Mouse (Mus musculus) layer of hippocampus, adult 8-10 months (tissue): ENCODE measurements at regions not wholly inside any gene's neighbourhood (a gene's known extent, or its start where the extent isn't known, plus 50 kb on each side); places are given as distances from the start of the nearest gene placed in this dataset.

Experiments used
- DNase-seq, 2 experiments: peaks; one replicate each; pipeline ENCODE4 v3.0.0; 2022; ENCODE audit warnings: low spot score in 2 of 2

DNA sequence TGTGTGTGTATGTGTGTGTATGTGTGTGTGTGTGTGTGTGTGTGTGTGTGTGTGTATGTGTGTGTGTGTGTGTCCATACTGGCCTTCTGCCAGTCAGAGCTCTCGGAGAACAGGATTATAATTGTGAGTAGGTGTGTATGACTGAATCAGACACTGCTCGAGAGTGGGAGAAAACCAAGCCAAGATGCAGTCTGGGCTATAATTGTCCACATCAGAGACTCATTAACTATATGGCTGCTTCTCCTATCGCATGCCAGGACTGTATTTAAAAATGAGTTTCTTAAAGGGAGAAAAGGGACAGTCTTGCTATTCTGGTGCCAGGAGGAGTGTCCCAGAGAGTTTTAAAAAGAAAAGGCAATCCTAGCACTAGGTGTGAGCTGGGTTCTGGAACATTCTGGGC is 58.7 kb upstream of the Adpgk start:
- no peak for DNase-seq

DNA sequence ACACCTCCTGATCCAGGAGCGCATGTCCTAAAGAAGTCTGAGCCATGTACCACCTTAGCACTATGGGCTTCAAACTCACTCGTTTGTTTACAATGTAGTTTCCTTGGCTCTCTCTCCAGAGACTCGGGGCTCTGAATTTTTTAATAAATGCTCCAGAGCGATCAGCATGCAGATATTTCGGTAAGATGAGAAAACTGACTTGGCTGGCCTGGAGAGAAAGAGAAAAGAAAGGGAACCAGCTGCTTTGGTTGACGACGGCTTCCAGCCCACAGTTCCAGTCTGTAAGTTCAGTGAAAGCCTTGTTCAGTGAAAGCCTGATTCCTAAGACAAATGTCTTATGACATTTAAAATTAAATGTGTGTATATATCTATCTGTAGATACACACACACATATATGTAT is 59.4 kb upstream of the Adpgk start:
- DNase-seq: no peak

DNA sequence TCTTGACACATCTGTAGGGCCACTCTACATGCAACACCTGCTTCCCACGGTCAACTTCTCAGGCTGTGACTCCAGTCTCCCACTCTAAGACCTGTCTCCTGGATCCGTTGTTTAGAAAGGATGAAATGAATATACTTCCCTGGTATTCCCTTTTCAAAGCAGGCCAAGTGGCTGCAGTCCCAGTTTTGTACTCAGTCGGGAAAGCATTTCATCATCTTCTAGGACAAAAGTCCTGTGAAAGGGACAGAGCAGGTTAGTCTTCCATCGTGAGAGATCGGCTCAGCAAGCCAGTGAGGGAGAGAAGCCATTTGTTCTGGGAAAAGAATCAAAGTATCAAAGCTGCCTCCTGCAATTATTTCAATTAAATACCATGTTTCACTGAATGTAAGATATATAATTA is 60.2 kb upstream of the Adpgk start:
- no peak for DNase-seq

DNA sequence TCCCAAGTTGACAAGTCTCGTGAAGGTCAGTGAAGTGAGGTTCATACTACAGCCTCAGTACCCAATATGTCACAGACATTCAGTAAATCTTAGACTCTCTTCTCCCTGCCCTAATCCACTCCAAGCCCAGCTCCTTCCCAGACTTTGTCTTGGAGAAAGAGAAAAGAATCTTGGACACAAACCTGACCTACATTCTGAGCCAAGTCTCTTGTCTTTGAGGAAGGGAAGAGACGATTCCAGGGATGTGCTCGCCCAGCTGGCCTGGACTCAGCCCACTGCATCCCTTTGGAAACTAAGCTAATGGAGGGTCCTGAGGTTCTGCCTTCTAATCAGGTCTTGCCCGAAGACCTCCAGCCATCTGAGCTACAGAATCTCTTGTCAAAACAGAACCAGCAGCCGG is 61.2 kb upstream of the Adpgk start:
- no peak for DNase-seq

DNA sequence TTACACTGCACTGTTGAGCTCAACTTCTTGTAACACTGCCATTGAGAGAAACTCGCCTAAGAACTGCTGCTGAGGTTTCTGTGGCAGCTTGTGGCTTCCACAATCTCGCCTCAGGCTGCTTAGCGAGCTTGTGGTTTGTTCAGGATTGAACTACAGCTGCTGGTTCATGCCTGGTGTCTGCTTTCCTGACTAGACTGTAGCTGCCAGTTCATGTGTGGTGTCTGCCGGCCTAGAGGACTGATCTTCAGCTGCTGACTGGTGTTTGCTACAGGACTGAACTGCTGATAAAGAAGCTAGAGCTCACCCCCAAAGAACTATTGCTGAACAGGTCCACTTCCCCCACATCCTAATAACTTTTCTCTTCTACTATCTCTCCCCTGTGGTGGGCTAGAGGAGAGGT is 63.4 kb upstream of the Adpgk start:
- no peak for DNase-seq

GRCm38 (mm10) chr9:59226361-59226760 is 65.0 kb upstream of the Adpgk start:
- DNase-seq: no peak

GRCm38 (mm10) chr9:59219277-59219676 is 72.1 kb upstream of the Adpgk start:
- no peak for DNase-seq

GRCm38 (mm10) chr9:59202654-59203514 is 88.5 kb upstream of the Adpgk start:
- DNase-seq: peak; percentile 13 to 17

DNA sequence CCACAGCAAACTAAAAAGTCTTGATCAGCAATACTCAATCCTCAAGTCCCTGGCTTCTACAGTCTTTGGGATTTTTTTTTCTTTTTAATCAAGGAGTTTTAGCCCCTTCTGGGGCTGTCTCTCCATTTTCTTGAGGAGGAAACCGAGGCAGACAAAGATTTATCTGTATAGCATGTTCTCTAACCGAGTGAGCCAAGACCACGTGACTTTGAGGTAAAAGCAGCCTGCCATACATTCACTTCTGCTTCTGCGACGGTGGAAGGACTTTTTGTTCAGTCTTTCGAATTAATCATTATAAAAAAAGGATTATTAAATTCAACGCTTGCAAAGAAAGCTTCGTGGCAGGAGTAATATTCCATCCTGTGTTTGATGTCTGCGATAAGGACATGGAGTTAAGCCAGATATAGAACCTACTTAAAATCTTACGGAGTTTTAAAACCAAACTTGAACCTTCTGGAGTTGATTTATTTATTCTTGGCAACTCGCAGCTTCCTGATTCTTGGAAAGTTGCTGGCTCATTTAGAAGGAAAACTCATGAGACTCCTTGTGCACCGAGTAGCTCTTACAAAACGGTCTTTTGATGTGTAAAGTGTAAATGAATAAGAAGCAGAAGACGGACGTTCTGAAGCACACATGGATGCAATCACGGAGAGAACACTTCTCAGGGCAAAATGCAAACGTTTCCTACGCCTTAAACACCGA is 91.7 kb upstream of the Adpgk start:
- DNase-seq: no peak

DNA sequence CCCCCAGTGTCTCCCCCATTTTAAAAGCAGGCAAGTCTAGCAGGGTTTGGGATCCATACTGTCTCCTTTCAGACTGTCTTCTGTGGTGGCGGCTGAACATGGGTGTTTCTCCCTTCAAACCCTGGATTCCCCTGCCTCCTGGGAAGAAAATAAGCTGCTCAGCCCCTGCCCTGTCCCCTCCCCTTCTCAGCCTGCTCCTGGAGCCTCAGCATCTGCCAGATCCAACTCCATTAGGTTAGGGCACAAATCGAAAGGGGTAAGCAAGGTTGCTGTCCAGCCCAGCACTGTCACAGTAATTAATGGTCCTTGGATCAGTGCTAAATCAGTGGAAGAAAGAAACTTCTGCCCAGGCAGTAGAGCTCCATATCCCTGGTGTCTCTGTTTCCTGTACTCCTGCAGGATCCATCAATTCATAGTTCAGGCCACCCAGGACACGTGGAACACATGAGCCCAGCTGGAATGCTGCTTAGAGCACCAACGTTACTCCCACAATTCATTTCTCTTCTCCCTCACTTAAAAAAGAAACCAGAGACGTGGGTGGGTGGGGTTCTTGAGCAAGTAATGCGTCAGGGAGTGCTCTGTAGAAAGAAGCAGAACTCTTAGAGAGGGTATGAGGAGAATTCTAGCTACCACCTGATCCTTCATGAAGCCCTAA is 93.0 kb upstream of the Adpgk start:
- DNase-seq: no peak

DNA sequence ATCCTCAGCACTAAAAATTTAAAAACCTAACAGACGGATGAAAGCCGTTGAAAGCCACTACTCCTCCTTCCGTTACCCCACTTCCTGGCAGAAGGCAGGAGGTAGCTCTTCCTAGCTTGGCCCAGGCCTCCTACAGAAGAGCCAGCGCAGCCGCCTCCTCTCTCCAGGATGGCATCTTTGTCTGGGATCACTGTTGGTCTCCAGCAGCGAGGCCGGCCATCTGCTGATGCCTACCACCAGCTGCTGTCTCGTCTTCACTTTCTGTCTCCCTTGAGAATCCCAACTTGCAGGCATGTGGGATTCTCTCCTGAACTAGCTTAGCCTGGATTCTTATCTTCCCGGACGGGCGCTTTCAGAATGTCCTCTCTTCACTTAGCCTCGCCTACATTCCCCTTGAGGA is 93.9 kb upstream of the Adpgk start:
- peak; percentile 76 to 78 for DNase-seq

DNA sequence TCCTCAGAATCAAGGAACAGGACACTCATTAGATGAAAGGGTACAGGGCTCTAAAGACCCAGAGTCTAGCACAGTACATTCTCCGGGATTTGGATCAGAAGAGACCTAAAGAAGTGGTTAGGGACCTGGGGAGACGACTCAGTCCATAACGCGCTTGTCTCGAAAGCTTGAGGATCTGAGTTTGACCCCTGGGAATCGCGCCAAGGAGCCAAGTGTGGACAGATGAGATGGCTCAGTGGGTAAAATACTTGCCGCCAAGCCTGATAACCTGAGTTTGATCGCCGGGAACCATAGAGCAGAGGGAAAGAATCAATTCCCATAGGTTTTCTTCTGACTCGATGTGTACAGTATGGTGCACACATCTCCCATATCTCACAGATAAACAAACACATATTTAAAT is 97.4 kb upstream of the Adpgk start:
- no peak for DNase-seq

- peak; percentile 25 to 32 for DNase-seq
Observed at GRCm38 (mm10) chr9:59189141-59189540, 102.2 kb upstream of the Adpgk start.

GRCm38 (mm10) chr9:59188411-59188810 is 102.9 kb upstream of the Adpgk start:
- DNase-seq: no peak

DNA sequence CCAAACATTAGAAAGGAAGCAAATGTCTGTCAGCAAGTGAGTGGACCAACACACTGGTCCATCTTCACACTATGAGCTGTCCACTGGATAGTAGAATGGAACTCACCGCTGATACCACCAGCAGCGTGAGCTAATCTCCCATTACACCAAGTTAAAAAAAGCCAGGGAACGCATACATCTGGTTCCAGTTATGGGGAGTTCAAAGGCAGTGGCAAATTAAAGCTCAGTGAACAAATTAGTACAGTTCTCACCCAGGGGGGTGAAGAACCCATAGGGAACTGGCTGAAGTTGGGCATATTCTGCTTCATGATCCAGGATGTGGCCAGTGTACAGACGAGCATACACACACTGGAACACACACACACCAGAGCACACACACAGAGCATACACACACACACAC is 105.0 kb upstream of the Adpgk start:
- DNase-seq: no peak

- DNase-seq: no peak
Observed at GRCm38 (mm10) chr9:59184089-59184488, 107.3 kb upstream of the Adpgk start.

GRCm38 (mm10) chr9:59182906-59183305 is 108.5 kb upstream of the Adpgk start:
- no peak for DNase-seq

GRCm38 (mm10) chr9:59182490-59182889 is 108.9 kb upstream of the Adpgk start:
- DNase-seq: peak; percentile 29 to 62

DNA sequence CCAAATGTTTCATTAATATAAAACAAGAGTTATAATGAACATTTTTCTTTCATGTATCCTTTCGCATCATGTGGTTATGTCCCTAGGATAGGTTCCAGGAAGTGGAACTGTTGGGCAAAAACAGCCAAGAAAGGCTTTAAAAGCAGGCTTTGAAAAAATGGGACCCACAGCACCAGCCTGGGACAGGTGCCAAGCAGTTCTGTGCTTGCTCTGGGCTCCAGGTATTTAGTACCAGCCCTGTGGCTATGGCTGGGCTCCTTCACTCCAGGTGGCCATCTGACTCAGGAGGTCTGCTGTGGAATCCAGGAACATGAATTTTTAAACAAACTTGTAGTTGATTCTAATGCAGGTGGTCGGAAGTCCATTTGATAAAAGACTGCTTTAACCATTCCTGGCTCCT is 119.8 kb upstream of the Adpgk start:
- peak in 1 of 2 experiments; percentile 19 for DNase-seq

DNA sequence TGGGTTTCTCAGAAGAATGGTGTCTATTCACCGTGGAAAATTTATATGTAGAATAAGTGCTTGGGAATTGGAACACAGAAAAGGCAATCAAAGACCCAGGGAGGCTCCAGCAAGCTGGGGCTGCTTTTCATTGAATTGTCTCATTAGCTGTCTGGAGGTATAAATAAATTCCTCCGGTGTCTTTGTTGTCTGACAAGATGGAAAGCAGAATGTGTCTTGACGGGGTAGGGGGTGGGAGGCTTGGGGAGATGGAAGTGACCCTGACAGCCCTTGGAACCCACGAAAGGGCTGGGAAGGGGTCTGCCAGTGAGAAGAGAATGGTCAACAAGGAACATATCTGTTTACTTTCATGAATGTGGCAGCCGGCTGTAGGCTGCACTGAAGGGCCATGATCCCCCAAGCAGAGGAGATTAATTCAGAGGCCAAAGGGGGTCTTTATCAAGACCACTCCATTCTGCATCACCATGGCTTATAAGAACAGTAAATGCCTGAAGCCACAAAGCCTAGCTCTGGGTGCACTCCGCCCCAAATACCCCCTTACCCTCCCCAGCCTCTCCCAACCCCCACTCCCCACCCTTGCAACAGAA is 127.2 kb upstream of the Neo1 start:
- DNase-seq: no peak

DNA sequence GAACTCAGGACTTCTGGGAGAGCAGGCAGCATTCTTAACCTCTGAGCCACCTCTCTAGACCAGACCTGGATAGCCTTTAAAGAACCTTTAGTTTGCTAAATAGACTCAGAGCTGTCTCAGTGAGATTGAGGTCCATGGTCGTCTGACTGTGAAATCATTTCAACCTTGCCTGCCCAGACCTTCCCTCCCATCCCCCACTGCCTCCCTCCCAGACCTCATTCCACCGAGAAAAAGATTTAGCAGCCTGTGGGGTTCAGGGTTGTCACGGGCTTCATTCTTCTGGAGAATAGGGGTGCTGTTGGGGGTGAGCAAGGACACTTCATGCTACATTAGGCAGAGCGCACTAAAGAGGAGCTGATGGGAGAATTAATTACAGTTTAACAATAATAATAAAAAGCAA is 126.7 kb upstream of the Neo1 start:
- no peak for DNase-seq

- no peak for DNase-seq
Observed at GRCm38 (mm10) chr9:59157663-59158062, 121.4 kb upstream of the Neo1 start.
